Mouse (Mus musculus) right cerebral cortex, postnatal 25 days (tissue): Measurements from ENCODE around the gene Olfr45.
"Not testable (repeated sequence)": the region's sequence is repeated elsewhere in the genome, so short reads cannot be mapped to it uniquely, and the experiment has no call there.

Source experiments
- DNase-seq: peaks from one replicate; pipeline ENCODE4 v3.0.0; 2022

The Olfr45 gene

GRCm38 (mm10) chr7:140681651-140682050, at the start of gene Olfr45:
Olfr45 (plus strand) TSS chr7:140681951.
- no peak for DNase-seq

GRCm38 (mm10) chr7:140646152-140646551, 35.6 kb upstream of the Olfr45 start, which contains the start of gene Olfr53:
Olfr53 (plus strand) TSS chr7:140646452.
- DNase-seq: no peak

GRCm38 (mm10) chr7:140659630-140660029, 22.1 kb upstream of the Olfr45 start, which contains the start of gene Olfr539:
Olfr539 (plus strand) TSS chr7:140659930.
- no peak for DNase-seq

- DNase-seq: not testable (repeated sequence)
These were observed 11.1 kb upstream of the Olfr45 start for GRCm38 (mm10) chr7:140670693-140671092.

GRCm38 (mm10) chr7:140675863-140676262, 5.9 kb upstream of the Olfr45 start:
- no peak for DNase-seq

GRCm38 (mm10) chr7:140679591-140679990, 2.2 kb upstream of the Olfr45 start:
- not testable (repeated sequence) for DNase-seq

GRCm38 (mm10) chr7:140696967-140697366, 15.2 kb downstream of the Olfr45 start, which contains the start of gene Olfr541:
Olfr541 (plus strand) TSS chr7:140697267.
- DNase-seq: no peak

- no peak for DNase-seq
These were observed 24.6 kb downstream of the Olfr45 start for GRCm38 (mm10) chr7:140706348-140706747.

- no peak for DNase-seq
These were observed 26.0 kb downstream of the Olfr45 start for GRCm38 (mm10) chr7:140707536-140708284.

- peak; percentile 8 for DNase-seq
These were observed 35.7 kb downstream of the Olfr45 start for GRCm38 (mm10) chr7:140717155-140718055.

GRCm38 (mm10) chr7:140721095-140721494, 39.3 kb downstream of the Olfr45 start:
- no peak for DNase-seq

- no peak for DNase-seq
These were observed 43.8 kb downstream of the Olfr45 start for GRCm38 (mm10) chr7:140725558-140725957.

- no peak for DNase-seq
These were observed 51.4 kb downstream of the Olfr45 start for GRCm38 (mm10) chr7:140733162-140733561.
